Mouse (Mus musculus) embryonic facial prominence, embryonic 11.5 days (tissue): Measurements from ENCODE around the gene Stac2. TPM values are rescaled to one million over a fixed set of nuclear protein-coding genes. Genes with fewer than 3 reads are reported as not detected.

Source experiments
- ATAC-seq: fragments of 200-750 bp; cut with Nextera tagmentation; replicated peaks from 2 replicates; pipeline ENCODE4 v1.8.0; 2017; ENCODE audit warnings: low read depth; ENCODE audit not compliant: insufficient number of reproducible peaks, low FRiP score, low TSS enrichment
- DNase-seq: peaks from one replicate; pipeline ENCODE4 v3.0.0-alpha.2; 2015; ENCODE audit warnings: low spot score
- H3K27ac ChIP-seq: fragments of 300-500 bp; sonication (generic); replicated peaks from 2 replicates; pipeline ENCODE4 v1.5.1; 2014; ENCODE audit warnings: mild to moderate bottlenecking, low read depth, low read length, control low read depth
- H3K27me3 ChIP-seq: fragments of 300-500 bp; sonication (generic); 2 replicates; pipeline ENCODE4 v1.6.1; 2014; ENCODE audit warnings: mild to moderate bottlenecking, low read length, moderate library complexity, mixed read lengths; ENCODE audit not compliant: control insufficient read depth, insufficient read depth
- H3K36me3 ChIP-seq: fragments of 300-500 bp; sonication (generic); replicated peaks from 2 replicates; pipeline ENCODE4 v1.6.1; 2014; ENCODE audit warnings: low read depth, mild to moderate bottlenecking, low read length, moderate library complexity, mixed read lengths; ENCODE audit not compliant: control insufficient read depth, insufficient read depth
- H3K4me1 ChIP-seq: fragments of 300-500 bp; sonication (generic); 2 replicates; pipeline ENCODE4 v1.6.1; 2014; ENCODE audit warnings: low read length, mixed read lengths; ENCODE audit not compliant: control insufficient read depth, insufficient read depth
- H3K4me2 ChIP-seq: fragments of 300-500 bp; sonication (generic); 2 replicates; pipeline ENCODE4 v1.6.1; 2014; ENCODE audit warnings: low read depth, mild to moderate bottlenecking, control low read depth, low read length, moderate library complexity
- H3K4me3 ChIP-seq: fragments of 300-500 bp; sonication (generic); 2 replicates; pipeline ENCODE4 v1.5.1; 2014; ENCODE audit warnings: low read depth, low read length, control low read depth
- H3K9ac ChIP-seq: fragments of 300-500 bp; sonication (generic); replicated peaks from 2 replicates; pipeline ENCODE4 v1.6.1; 2014; ENCODE audit warnings: mild to moderate bottlenecking, control low read depth, low read length
- H3K9me3 ChIP-seq: fragments of 300-500 bp; sonication (generic); replicated peaks from 2 replicates; pipeline ENCODE4 v1.6.1; 2016; ENCODE audit warnings: mild to moderate bottlenecking, low read length, inconsistent platforms, mixed read lengths; ENCODE audit not compliant: control insufficient read depth
- WGBS: fragments of 180-500 bp; shearing (Covaris S2); extraction: QIAGEN DNeasy Blood & Tissue Kit; methylation state at CpG from one replicate; pipeline ENCODE4 v1.1.7; 2014; 5-methylcytosine and 5-hydroxymethylcytosine counted together
- microRNA-seq: library from miRNA; unstranded; fragments of <30 nt; microRNA quantifications from one replicate; pipeline ENCODE4, GENCODE M21; 2016; ENCODE audit warnings: borderline number of aligned reads
- polyA plus RNA-seq: library from polyadenylated mRNA; unstranded; fragments of >200 nt; fragmentation: Nextera tagmentation; extraction: Ambion mirVana; gene quantifications from 2 replicates; pipeline ENCODE4 v1.2.1, GENCODE M21; 2014

Gene Stac2
- polyA plus RNA-seq, 1 experiment from 2014 or later, result 0.69 TPM

- 6% methylated on average over 13 of the region's 13 CpGs for WGBS
These were observed 58.6 kb downstream of the Stac2 start for GRCm38 (mm10) chr11:97994539-97995100.

GRCm38 (mm10) chr11:97988530-97989096 lies 64.6 kb downstream of the Stac2 start:
- DNase-seq (peak; percentile 92), ATAC-seq (peak; percentile 71)
- H3K9ac ChIP-seq, result peak overlapping the region; percentile 76
- peak overlapping the region; percentile 75 for H3K4me3 ChIP-seq
- peak overlapping the region; percentile 63 for H3K27ac ChIP-seq
- peak overlapping the region; percentile 60 for H3K4me2 ChIP-seq
- H3K4me1 ChIP-seq, result no peaks in the 10 kb centered on the region
- no peaks in the 10 kb centered on the region for H3K36me3 ChIP-seq
- peaks cover 25% of the 10 kb centered on the region for H3K27me3 ChIP-seq
- no peaks in the 10 kb centered on the region for H3K9me3 ChIP-seq
- under 1% methylated on average over 26 of the region's 26 CpGs for WGBS

More at GRCm38 (mm10) chr11:97994539-97995100, 58.6 kb downstream of the Stac2 start:
- H3K9me3 ChIP-seq, result no peaks in the 10 kb centered on the region
- ATAC-seq (no peak), DNase-seq (peak; percentile 79)
- H3K4me3 ChIP-seq, result peak overlapping the region; percentile 40
- H3K4me2 ChIP-seq, result peak overlapping the region; percentile 88
- no peaks in the 10 kb centered on the region for H3K27me3 ChIP-seq
- H3K36me3 ChIP-seq, result no peaks in the 10 kb centered on the region
- H3K9ac ChIP-seq, result no peak overlapping the region
- H3K4me1 ChIP-seq, result peaks cover 5% of the 10 kb centered on the region; the same call in 1 of the 2 replicates
- H3K27ac ChIP-seq, result no peak overlapping the region

GRCm38 (mm10) chr11:97987551-97988526 lies 65.4 kb downstream of the Stac2 start:
- Histone ChIP-seq H3K4me3 (peak overlapping the region; percentile 75), H3K4me2 (peak overlapping the region; percentile 60), H3K27me3 (peaks cover 25% of the 10 kb centered on the region), H3K9me3 (no peaks in the 10 kb centered on the region), H3K4me1 (no peaks in the 10 kb centered on the region), H3K27ac (peak overlapping the region; percentile 63), H3K36me3 (no peaks in the 10 kb centered on the region), H3K9ac (peak overlapping the region; percentile 76)
- DNase-seq, result peak; percentile 97
- ATAC-seq, result peak; percentile 75
- 0% methylated on average over 42 of the region's 42 CpGs for WGBS

GRCm38 (mm10) chr11:97986738-97987465 lies 66.4 kb downstream of the Stac2 start:
- no peak overlapping the region for H3K9ac ChIP-seq
- peak overlapping the region; percentile 75 for H3K4me3 ChIP-seq
- no peaks in the 10 kb centered on the region for H3K4me1 ChIP-seq
- peaks cover 25% of the 10 kb centered on the region for H3K27me3 ChIP-seq
- H3K36me3 ChIP-seq, result no peaks in the 10 kb centered on the region
- no peak for ATAC-seq
- peak overlapping the region; percentile 85 for H3K4me2 ChIP-seq
- no peak overlapping the region for H3K27ac ChIP-seq
- 25% methylated on average over 13 of the region's 17 CpGs for WGBS
- DNase-seq, result no peak
- no peaks in the 10 kb centered on the region for H3K9me3 ChIP-seq

Small RNAs within 50 kb of the gene (microRNA-seq; reads per million reads assigned to microRNA genes)
- gene Gm27597, result not detected

Other genes starting within 250 kb of the Stac2 start
- gene B230217C12Rik, start 212.7 kb downstream of the Stac2 start, polyA plus RNA-seq, result 15.4 and 20.0 TPM in 2 replicates
- 0.60 and 0.61 TPM in 2 replicates for gene Fbxo47, start 169.3 kb downstream of the Stac2 start, polyA plus RNA-seq
- gene Plxdc1, start 67.0 kb downstream of the Stac2 start, polyA plus RNA-seq, result 0.11 and 0.17 TPM in 2 replicates
- gene Arl5c, start 57.3 kb downstream of the Stac2 start, polyA plus RNA-seq, result 4.6 and 5.7 TPM in 2 replicates
- gene Cacnb1, start 30.4 kb downstream of the Stac2 start, polyA plus RNA-seq, result 6.5 and 6.6 TPM in 2 replicates
- gene Rpl19, start 26.8 kb downstream of the Stac2 start, polyA plus RNA-seq, result 1,089 and 1,111 TPM in 2 replicates
- gene Fbxl20, start 96.9 kb upstream of the Stac2 start, polyA plus RNA-seq, result 23.9 and 24.1 TPM in 2 replicates
- gene Med1, start 139.8 kb upstream of the Stac2 start, polyA plus RNA-seq, result 85.2 and 85.8 TPM in 2 replicates
- 12.2 and 13.4 TPM in 2 replicates for gene Cdk12, start 149.6 kb upstream of the Stac2 start, polyA plus RNA-seq